Mouse (Mus musculus) erythroblast, embryonic 14.5 days (primary cell): ENCODE results near the gene Slc22a22.

Source experiments
- GATA1 ChIP-seq: IDR thresholded peaks from 2 replicates; pipeline ENCODE4 v1.6.1; 2012; ENCODE audit warnings: low read length, inconsistent platforms, mixed read lengths
- TAL1 ChIP-seq: IDR thresholded peaks from 3 replicates; pipeline ENCODE4 v1.6.1; 2012; ENCODE audit warnings: low read length, inconsistent platforms, mixed read lengths

DNA sequence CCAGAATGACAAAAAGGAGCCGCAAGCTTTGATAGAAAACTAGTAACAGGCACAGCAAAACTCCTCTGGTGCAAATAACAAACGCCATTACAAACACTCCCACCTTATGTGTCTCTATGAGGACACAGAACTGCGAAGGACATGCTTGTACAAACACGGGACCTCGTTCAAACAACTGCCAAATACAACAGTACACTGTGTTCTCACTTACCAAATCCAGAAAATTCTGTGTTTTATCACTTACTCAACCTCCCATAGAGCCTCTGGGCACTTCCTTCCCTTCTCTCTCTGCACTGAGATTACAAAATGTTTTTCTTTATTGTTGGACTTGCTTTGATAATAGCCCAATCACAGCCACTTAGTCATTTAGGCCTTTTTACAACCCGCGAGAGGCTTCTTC, 97.0 kb downstream of the Slc22a22 start:
- TF ChIP-seq GATA1 (no peak), TAL1 (no peak)
